ENCODE assay signal across 8 mouse cellular contexts in the genomic region with DNA sequence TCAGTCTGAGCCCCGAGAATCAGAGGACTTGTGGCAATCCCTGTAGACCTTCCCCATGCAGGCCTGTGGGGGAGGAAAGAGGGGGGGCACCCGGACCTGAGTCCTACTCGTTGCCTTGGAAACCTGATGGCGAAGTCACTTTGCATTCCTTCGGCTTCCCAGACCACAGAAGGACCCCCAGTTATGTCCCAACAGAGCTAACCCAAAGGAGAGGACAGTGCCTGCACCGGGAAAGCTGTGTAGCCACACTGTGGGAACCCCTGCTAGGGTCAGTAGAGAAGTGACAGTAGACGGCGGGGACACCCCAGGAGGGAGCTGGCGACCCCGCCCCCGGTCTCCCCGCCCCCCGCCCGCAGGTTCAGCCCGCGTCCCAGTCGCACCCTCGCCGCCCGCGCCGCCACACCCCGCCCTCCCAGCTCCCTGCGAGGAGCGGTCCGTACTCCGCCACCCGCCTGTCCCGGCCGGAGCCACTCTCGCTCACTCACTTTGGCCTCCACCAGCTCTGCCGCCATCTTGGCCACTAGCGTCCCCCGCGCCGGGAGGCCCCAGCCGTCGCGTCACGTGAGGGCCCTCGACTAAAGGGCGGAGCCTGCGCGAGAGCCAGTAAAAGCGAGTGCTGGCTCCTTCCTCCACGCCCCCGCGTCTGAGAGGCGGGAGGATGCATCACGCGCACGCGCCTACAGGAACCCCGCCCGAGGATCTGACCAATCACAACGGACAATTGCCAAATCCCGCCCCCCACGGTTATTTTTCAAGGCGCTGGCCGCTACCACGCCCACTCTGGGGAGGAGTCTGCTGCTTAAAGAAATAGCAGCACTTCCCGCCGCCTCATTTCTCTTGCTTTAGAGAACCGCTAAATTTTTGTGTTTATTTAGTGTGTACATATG. TPM values are rescaled to one million over a fixed set of nuclear protein-coding genes. Genes with fewer than 3 reads are reported as not detected.
DNase-seq lines count a peak whose midpoint lies in the region; ATAC-seq and TF ChIP-seq lines count a peak whose summit lies in the region.

Gene Pias4 (minus strand): TSS at position 724 of the 887 bp plus-strand sequence.

- H3K4me1 ChIP-seq in bone marrow macrophage, adult 2 months (ENCODE audit: control insufficient read depth, insufficient read depth, low read length), result peaks cover 10% of the 10 kb centered on the region
- H3K4me1 ChIP-seq in embryonic fibroblast, embryonic 13.5 days (ENCODE audit: control insufficient read depth, insufficient read depth, low read length), result no peaks in the 10 kb centered on the region
- peaks cover 13% of the 10 kb centered on the region; the same call in 1 of the 2 replicates for H3K4me1 ChIP-seq in kidney, embryonic 14.5 days (ENCODE audit: control insufficient read depth, insufficient read depth, low read length)
- H3K4me1 ChIP-seq in limb, embryonic 15.5 days, result peaks cover 34% of the 10 kb centered on the region

- no peak for TF ChIP-seq CTCF in bone marrow macrophage, adult 2 months (IDR thresholded peaks at IDR 0.05; ENCODE audit: low read depth, low read length)
- TF ChIP-seq CTCF in embryonic fibroblast, embryonic 13.5 days (IDR thresholded peaks at IDR 0.05; ENCODE audit: borderline replicate concordance, insufficient read depth, low read length), result no peak

- H3K9ac ChIP-seq in kidney, embryonic 14.5 days (ENCODE audit: low read depth, low read length), result peak within 1 kb of the TSS; percentile 83
- H3K9ac ChIP-seq in limb, embryonic 15.5 days, result peak within 1 kb of the TSS; percentile 78

- no peak for TF ChIP-seq POLR2A in bone marrow macrophage, adult 2 months (IDR thresholded peaks at IDR 0.05; ENCODE audit: borderline replicate concordance, low read depth, low read length)
- TF ChIP-seq POLR2A in embryonic fibroblast, embryonic 13.5 days (IDR thresholded peaks at IDR 0.05; ENCODE audit: low read depth, low read length), result peak; percentile 86

- peak within 1 kb of the TSS; percentile 92 for H3K4me3 ChIP-seq in bone marrow macrophage, adult 2 months (ENCODE audit: insufficient read depth, low read length)
- peak within 1 kb of the TSS; percentile 95 for H3K4me3 ChIP-seq in embryonic fibroblast, embryonic 13.5 days (ENCODE audit: insufficient read depth, low read length)
- H3K4me3 ChIP-seq in kidney, embryonic 14.5 days (ENCODE audit: low read length), result peak within 1 kb of the TSS; percentile 80
- H3K4me3 ChIP-seq in limb, embryonic 15.5 days, result peak within 1 kb of the TSS; percentile 87

- DNase-seq in A20 (ENCODE audit: low read depth, low spot score), result peak; percentile 100
- DNase-seq in heart, adult 9 months (ENCODE audit: low spot score in 2 of 2), result peak; percentile 100
- DNase-seq in monocyte, adult 2 months (ENCODE audit: low read depth in 1 of 2, low spot score in 2 of 2), result peak; percentile 100
- peak; percentile 100 for DNase-seq in spleen, postnatal 36 days (ENCODE audit: low spot score in 2 of 2)

- H3K27me3 ChIP-seq in kidney, embryonic 14.5 days (ENCODE audit: control insufficient read depth, insufficient read depth, low read length), result no peaks in the 10 kb centered on the region
- H3K27me3 ChIP-seq in limb, embryonic 15.5 days, result no peaks in the 10 kb centered on the region

- peak; percentile 90 for ATAC-seq in kidney, embryonic 14.5 days (ENCODE audit: low FRiP score, low TSS enrichment)
- peak; percentile 87 for ATAC-seq in limb, embryonic 15.5 days (ENCODE audit: insufficient number of reproducible peaks, low FRiP score, low TSS enrichment, low read depth)

- peak within 1 kb of the TSS; percentile 81 for H3K27ac ChIP-seq in bone marrow macrophage, adult 2 months (ENCODE audit: insufficient read depth, low read depth, low read length)
- H3K27ac ChIP-seq in embryonic fibroblast, embryonic 13.5 days (ENCODE audit: insufficient read depth, low read length), result peak within 1 kb of the TSS; percentile 62
- H3K27ac ChIP-seq in kidney, embryonic 14.5 days (ENCODE audit: low read depth, low read length), result peak within 1 kb of the TSS; percentile 89
- peak within 1 kb of the TSS; percentile 72 for H3K27ac ChIP-seq in limb, embryonic 15.5 days

- H3K9me3 ChIP-seq in kidney, embryonic 14.5 days (ENCODE audit: control insufficient read depth, low read length), result no peaks in the 10 kb centered on the region
- no peaks in the 10 kb centered on the region for H3K9me3 ChIP-seq in limb, embryonic 15.5 days

- H3K36me3 ChIP-seq in kidney, embryonic 14.5 days (ENCODE audit: control insufficient read depth, insufficient read depth, low read length), result peaks cover 16% of the 10 kb centered on the region
- peaks cover 25% of the 10 kb centered on the region for H3K36me3 ChIP-seq in limb, embryonic 15.5 days

- WGBS in kidney, embryonic 14.5 days, result under 1% methylated on average over 52 of the region's 64 CpGs
- under 1% methylated on average over 59 of the region's 64 CpGs for WGBS in limb, embryonic 15.5 days

- peak within 1 kb of the TSS; percentile 79 for H3K4me2 ChIP-seq in kidney, embryonic 14.5 days (replicated peaks; ENCODE audit: low read depth, low read length)
- peak within 1 kb of the TSS; percentile 64 for H3K4me2 ChIP-seq in limb, embryonic 15.5 days

RNA-seq across cellular contexts. Expression of gene Pias4, which starts in this region (rescaled TPM):
- 21.9 and 28.2 TPM in 2 replicates for polyA plus RNA-seq in bone marrow macrophage, adult 2 months (2012; ENCODE audit: insufficient read depth, insufficient read length, missing spikeins)
- 25.6 and 27.9 TPM in 2 replicates for polyA plus RNA-seq in embryonic fibroblast, embryonic 13.5 days (2011; ENCODE audit: insufficient read length, low read depth, missing spikeins)
- polyA plus RNA-seq in kidney, embryonic 14.5 days (2014; fragmentation: Nextera tagmentation; extraction: Ambion mirVana), result 45.3 and 48.4 TPM in 2 replicates
- 48.0 and 50.6 TPM in 2 replicates for polyA plus RNA-seq in limb, embryonic 15.5 days (2015; fragmentation: Nextera tagmentation; extraction: Ambion mirVana)

Comparison
In these comparisons a context has a peak if more than half of its experiments do, and no peak if none do; other contexts are left out.
1. Peak in every context shown above with its lines: DNase-seq, ATAC-seq, H3K4me3 ChIP-seq and H3K27ac ChIP-seq.